Mouse (Mus musculus): ENCODE measurements around the gene Fyn. TPM values are rescaled to one million over a fixed set of nuclear protein-coding genes. Genes with fewer than 3 reads are reported as not detected.

Gene Fyn
- polyA plus RNA-seq, 1 experiment from 2014 or later = 32.6 TPM

DNA sequence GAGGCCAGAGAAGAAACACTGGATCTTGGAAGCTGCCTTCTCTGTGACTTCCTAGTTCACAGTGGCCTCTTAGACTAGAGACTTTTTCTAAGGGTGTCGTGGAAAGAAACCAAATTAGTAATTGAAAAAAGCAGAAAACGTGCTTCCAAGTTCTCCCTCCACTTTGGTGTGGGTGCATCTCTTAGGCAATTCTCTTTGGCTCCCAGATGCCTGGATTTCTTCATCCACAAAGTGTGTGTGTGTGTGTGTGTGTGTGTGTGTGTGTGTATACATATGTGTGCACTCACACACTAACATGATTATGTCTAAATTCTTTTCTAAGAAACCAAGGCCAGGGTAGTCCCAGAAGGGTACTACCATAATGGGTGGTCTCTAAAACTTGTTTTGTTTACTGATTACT is 245.3 kb downstream of the Fyn start:
- ATAC-seq (ENCODE audit: low FRiP score, low TSS enrichment) = no peak
- 17% methylated on average over 2 of the region's 2 CpGs for WGBS
- Histone ChIP-seq H3K4me1 (ENCODE audit: control insufficient read depth, insufficient read depth, low read length) (peaks cover 17% of the 10 kb centered on the region), H3K36me3 (ENCODE audit: control insufficient read depth, insufficient read depth, low read length) (no peaks in the 10 kb centered on the region), H3K4me3 (ENCODE audit: low read length) (peak overlapping the region; percentile 42), H3K27me3 (ENCODE audit: control insufficient read depth, insufficient read depth, low read length) (no peaks in the 10 kb centered on the region), H3K4me2 (replicated peaks; ENCODE audit: low read depth, low read length) (peak overlapping the region; percentile 59), H3K9ac (ENCODE audit: low read depth, low read length) (peak overlapping the region; percentile 64), H3K27ac (ENCODE audit: low read depth, low read length) (peak overlapping the region; percentile 96), H3K9me3 (ENCODE audit: control insufficient read depth, low read length) (no peaks in the 10 kb centered on the region)

DNA sequence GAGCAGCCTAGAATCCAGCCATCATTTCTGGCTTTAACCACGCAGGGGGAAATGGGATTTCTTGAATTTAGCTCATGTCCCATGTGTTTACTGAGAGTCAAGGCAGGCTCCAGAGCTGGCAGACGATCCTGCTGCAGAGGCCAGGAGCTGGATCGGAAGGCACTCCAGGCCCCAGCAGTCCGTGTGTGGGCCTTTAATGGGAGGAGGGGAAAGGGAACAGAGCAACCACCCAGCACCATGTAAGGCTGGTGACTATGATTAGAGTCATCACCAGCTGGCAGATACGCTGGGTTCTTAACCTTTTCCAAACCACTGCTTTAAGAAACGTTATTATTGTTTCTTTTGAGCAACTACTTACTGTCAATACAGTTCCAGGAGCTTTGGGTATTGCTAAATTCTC is 246.0 kb downstream of the Fyn start:
- no peak overlapping the region; the same call in 1 of the 2 replicates for H3K4me3 ChIP-seq (ENCODE audit: low read length)
- no peak overlapping the region for H3K9ac ChIP-seq (ENCODE audit: low read depth, low read length)
- 23% methylated on average over 6 of the region's 6 CpGs for WGBS
- H3K4me1 ChIP-seq (ENCODE audit: control insufficient read depth, insufficient read depth, low read length) = peaks cover 17% of the 10 kb centered on the region
- peak; percentile 17; the same call in 1 of the 2 replicates for ATAC-seq (ENCODE audit: low FRiP score, low TSS enrichment)
- H3K27ac ChIP-seq (ENCODE audit: low read depth, low read length) = peak overlapping the region; percentile 96; the same call in 1 of the 2 replicates
- H3K36me3 ChIP-seq (ENCODE audit: control insufficient read depth, insufficient read depth, low read length) = no peaks in the 10 kb centered on the region
- H3K9me3 ChIP-seq (ENCODE audit: control insufficient read depth, low read length) = no peaks in the 10 kb centered on the region
- H3K4me2 ChIP-seq (replicated peaks; ENCODE audit: low read depth, low read length) = peak overlapping the region; percentile 15; the same call in 1 of the 2 replicates
- no peaks in the 10 kb centered on the region for H3K27me3 ChIP-seq (ENCODE audit: control insufficient read depth, insufficient read depth, low read length)

Other genes with a start within 250 kb of the Fyn start
- 14.7 TPM in 2 replicates for gene Fam229b, start 234.9 kb upstream of the Fyn start, polyA plus RNA-seq (2014; fragmentation: Nextera tagmentation; extraction: Ambion mirVana)
- 15.8 and 21.5 TPM in 2 replicates for gene Tube1, start 234.9 kb upstream of the Fyn start, polyA plus RNA-seq (2014; fragmentation: Nextera tagmentation; extraction: Ambion mirVana)
- 0.37 and 0.41 TPM in 2 replicates for gene Ccn6, start 205.1 kb upstream of the Fyn start, polyA plus RNA-seq (2014; fragmentation: Nextera tagmentation; extraction: Ambion mirVana)
- 16.6 and 19.6 TPM in 2 replicates for gene Traf3ip2, start 244.1 kb downstream of the Fyn start, polyA plus RNA-seq (2014; fragmentation: Nextera tagmentation; extraction: Ambion mirVana)

Data from kidney, embryonic 14.5 days (tissue).